Mouse (Mus musculus) R1 (cell line): Measurements from ENCODE around the gene Cfd.

Source experiments
- DNase-seq: peaks from one replicate; pipeline ENCODE4 v3.0.0-alpha.2; 2018; ENCODE audit warnings: low read depth, low spot score

The Cfd gene

GRCm38 (mm10) chr10:79933145-79933679 lies 42.6 kb downstream of the Cfd start:
- no peak for DNase-seq

- no peak for DNase-seq
These were observed 43.2 kb downstream of the Cfd start for GRCm38 (mm10) chr10:79933861-79934260.

- DNase-seq, result no peak
These were observed 43.6 kb downstream of the Cfd start for GRCm38 (mm10) chr10:79934272-79934721.

- DNase-seq, result no peak
These were observed 44.3 kb downstream of the Cfd start for GRCm38 (mm10) chr10:79934794-79935569.

- DNase-seq, result no peak
These were observed 45.7 kb downstream of the Cfd start for GRCm38 (mm10) chr10:79936284-79936910.

- no peak for DNase-seq
These were observed 46.3 kb downstream of the Cfd start for GRCm38 (mm10) chr10:79936911-79937441.

GRCm38 (mm10) chr10:79937775-79938526 lies 47.3 kb downstream of the Cfd start:
- no peak for DNase-seq

- no peak for DNase-seq
These were observed 50.1 kb downstream of the Cfd start for GRCm38 (mm10) chr10:79940749-79941148.
